Mouse (Mus musculus) C2C12 (cell line): ENCODE results near the gene Ubxn6. TPM values are rescaled to one million over a fixed set of nuclear protein-coding genes. Genes with fewer than 3 reads are reported as not detected.
A peak's percentile ranks its signal among the peaks of the same experiment; 100 is the strongest.
"Not testable (repeated sequence)": the region's sequence is repeated elsewhere in the genome, so short reads cannot be mapped to it uniquely, and the experiment has no call there.

Experiments
- H3K27me3 ChIP-seq: one replicate; pipeline ENCODE4 v1.6.1; 2011; ENCODE audit not compliant: control insufficient read depth, insufficient read depth, insufficient read length
- H3K36me3 ChIP-seq: one replicate; pipeline ENCODE4 v1.6.1; 2011; ENCODE audit not compliant: control insufficient read depth, insufficient read depth
- H3K4me3 ChIP-seq: one replicate; pipeline ENCODE4 v1.5.1; 2011; ENCODE audit warnings: mild to moderate bottlenecking, control low read depth; ENCODE audit not compliant: poor library complexity, insufficient read depth, severe bottlenecking
- H3K79me2 ChIP-seq: one replicate; pipeline ENCODE4 v1.6.1; 2011; ENCODE audit not compliant: control insufficient read depth, insufficient read depth
- H3K79me3 ChIP-seq: one replicate; pipeline ENCODE4 v1.6.1; 2011; ENCODE audit warnings: low read depth, control low read depth
- H3ac ChIP-seq: one replicate; pipeline ENCODE3; 2011; ENCODE audit warnings: low read depth; ENCODE audit not compliant: control insufficient read depth, insufficient read length
- CEBPB ChIP-seq: IDR thresholded peaks from one replicate; pipeline ENCODE4 v1.6.1; 2011; ENCODE audit warnings: low read depth, mild to moderate bottlenecking, control low read depth, moderate library complexity
- CTCF ChIP-seq: IDR thresholded peaks from one replicate; pipeline ENCODE4 v1.5.1; 2011; ENCODE audit not compliant: control insufficient read depth, insufficient read depth, insufficient read length
- FOSL1 ChIP-seq: IDR thresholded peaks from one replicate; pipeline ENCODE4 v1.8.0; 2011; ENCODE audit warnings: mild to moderate bottlenecking, low read length; ENCODE audit not compliant: poor library complexity, insufficient read depth, severe bottlenecking
- MAX ChIP-seq: IDR thresholded peaks from one replicate; pipeline ENCODE4 v1.6.1; 2011; ENCODE audit warnings: mild to moderate bottlenecking, control low read depth
- MYOD1 ChIP-seq: IDR thresholded peaks from one replicate; pipeline ENCODE4 v1.6.1; 2011; ENCODE audit warnings: low read depth; ENCODE audit not compliant: control insufficient read depth, insufficient read length
- MYOG ChIP-seq: IDR thresholded peaks from one replicate; pipeline ENCODE4 v1.6.1; 2011; ENCODE audit not compliant: control insufficient read depth, insufficient read length; ENCODE audit errors: extremely low read depth
- USF1 ChIP-seq: IDR thresholded peaks from one replicate; pipeline ENCODE4 v1.6.1; 2011; ENCODE audit warnings: low read depth, mild to moderate bottlenecking, control low read depth, moderate library complexity
- polyA plus RNA-seq: library from polyadenylated mRNA; unstranded; fragments of >200 nt; fragmentation: generic; extraction: Trizol; gene quantifications from one replicate; pipeline ENCODE4 v1.2.1, GENCODE M21; 2012; ENCODE audit warnings: missing spikeins

Gene Ubxn6
- polyA plus RNA-seq, 1 experiment: 40.4 TPM

DNA sequence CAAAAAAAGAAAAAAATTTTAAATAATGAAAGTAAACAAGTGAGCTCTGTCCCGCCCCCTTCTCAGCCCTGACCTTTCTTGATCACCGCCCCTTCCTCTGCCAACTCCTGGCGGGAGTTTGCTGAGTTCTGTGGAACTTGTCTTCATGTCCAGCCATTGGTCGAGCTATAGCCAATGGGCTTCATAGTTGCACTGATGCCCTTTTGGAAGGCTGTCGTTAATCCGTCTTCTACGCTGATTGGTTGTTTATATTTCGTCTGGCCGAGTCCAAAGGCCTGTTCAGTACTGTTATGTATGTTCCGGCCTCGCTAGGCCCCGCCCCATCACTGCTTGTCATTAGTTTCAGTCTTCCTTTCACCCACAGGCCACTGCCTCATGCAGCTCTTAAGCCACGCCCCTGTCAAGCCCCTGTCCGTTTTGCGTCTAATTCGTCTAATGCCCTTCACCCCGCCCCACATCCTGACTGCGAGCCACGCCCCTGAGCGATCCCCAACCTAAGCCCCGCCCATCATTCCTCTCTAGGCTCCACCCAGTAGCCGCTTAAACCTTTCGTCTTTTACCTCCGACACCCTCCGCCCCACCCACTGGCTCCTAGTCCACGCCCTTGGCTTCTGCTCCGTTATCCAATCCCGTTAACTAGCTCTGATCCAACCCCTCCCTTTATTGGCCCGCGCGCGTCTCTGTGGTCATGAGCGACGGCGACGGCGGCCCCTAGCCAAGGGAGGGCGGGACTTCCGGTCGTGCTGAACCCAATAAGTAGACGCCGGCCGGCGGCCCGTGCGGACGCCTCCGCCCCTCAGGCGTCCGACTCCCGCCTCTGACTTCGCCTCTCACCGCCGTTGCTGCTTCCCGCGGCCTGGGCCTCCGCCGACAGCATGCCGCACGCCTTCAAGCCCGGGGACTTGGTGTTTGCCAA lies 4.3 kb upstream of the Ubxn6 start, which contains the start of gene Hdgfl2:
Hdgfl2 (plus strand) TSS at position 755 of the 916 bp plus-strand sequence.
- Histone ChIP-seq H3ac (peak within 1 kb of the TSS; percentile 93), H3K79me3 (peaks cover 27% of the 10 kb centered on the region), H3K27me3 (no peaks in the 10 kb centered on the region), H3K36me3 (peaks cover 21% of the 10 kb centered on the region), H3K4me3 (peak within 1 kb of the TSS; percentile 64), H3K79me2 (peaks cover 46% of the 10 kb centered on the region)
- peak; percentile 73 for TF ChIP-seq MAX
- no peak for TF ChIP-seq CEBPB

DNA sequence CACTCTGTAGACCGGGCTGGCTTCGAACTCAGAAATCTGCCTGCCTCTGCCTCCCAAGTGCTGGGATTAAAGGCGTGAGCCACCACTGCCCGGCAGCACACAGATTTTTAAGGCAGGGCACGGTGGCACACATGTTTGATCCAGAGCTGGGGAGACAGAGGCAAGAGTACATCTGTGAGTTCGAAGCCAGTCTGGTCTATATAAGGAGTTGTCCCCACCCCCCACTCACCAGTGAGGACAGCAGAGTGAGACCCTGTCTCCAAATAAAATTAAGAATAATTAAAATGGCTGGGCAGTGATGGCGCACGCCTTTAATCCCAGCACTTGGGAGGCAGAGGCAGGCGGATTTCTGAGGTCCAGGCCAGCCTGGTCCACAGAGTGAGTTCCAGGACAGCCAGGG lies 3.5 kb upstream of the Ubxn6 start:
- not testable (repeated sequence) for H3K27me3 ChIP-seq, H3ac ChIP-seq
- peak overlapping the region; percentile 11 for H3K4me3 ChIP-seq
- peaks cover 44% of the 10 kb centered on the region for H3K79me2 ChIP-seq
- H3K79me3 ChIP-seq: peaks cover 27% of the 10 kb centered on the region
- H3K36me3 ChIP-seq: peaks cover 16% of the 10 kb centered on the region

DNA sequence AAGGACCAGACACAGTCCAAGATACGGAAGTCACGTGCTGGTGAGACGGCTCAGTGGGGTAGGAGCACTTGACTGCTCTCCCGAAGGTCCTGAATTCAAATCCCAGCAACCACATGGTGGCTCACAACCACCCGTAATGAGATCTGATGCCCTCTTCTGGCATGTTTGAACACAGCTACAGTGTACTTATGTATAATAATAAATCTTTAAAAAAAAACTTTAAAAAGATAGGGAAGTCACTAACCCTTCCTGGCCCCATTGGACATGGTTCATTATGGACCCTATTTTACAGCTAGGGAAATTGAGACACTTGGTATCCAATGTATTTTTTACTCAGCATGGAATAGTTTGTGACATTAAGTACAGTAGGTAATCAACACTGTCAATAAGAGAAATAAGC lies 2.7 kb upstream of the Ubxn6 start:
- peaks cover 23% of the 10 kb centered on the region for H3K79me3 ChIP-seq

GRCm38 (mm10) chr17:56074097-56074826 lies 566 bp downstream of the Ubxn6 start:
- H3ac ChIP-seq: peak overlapping the region; percentile 51
- H3K79me2 ChIP-seq: peaks cover 6% of the 10 kb centered on the region
- TF ChIP-seq CEBPB (no peak), CTCF (no peak), MAX (no peak), FOSL1 (no peak), MYOG (no peak), USF1 (no peak), MYOD1 (no peak)
- peak overlapping the region; percentile 79 for H3K4me3 ChIP-seq
- H3K79me3 ChIP-seq: no peaks in the 10 kb centered on the region
- no peaks in the 10 kb centered on the region for H3K27me3 ChIP-seq
- peaks cover 7% of the 10 kb centered on the region for H3K36me3 ChIP-seq

More for the DNA sequence above, 2.7 kb upstream of the Ubxn6 start:
- TF ChIP-seq MAX: no peak
- no peak for TF ChIP-seq CEBPB
- no peak for TF ChIP-seq USF1
- TF ChIP-seq FOSL1: no peak
- no peak for TF ChIP-seq MYOG
- no peak for TF ChIP-seq CTCF
- TF ChIP-seq MYOD1: no peak
- Histone ChIP-seq H3K27me3 (no peaks in the 10 kb centered on the region), H3K79me2 (peaks cover 35% of the 10 kb centered on the region), H3ac (no peak overlapping the region), H3K36me3 (peaks cover 8% of the 10 kb centered on the region), H3K4me3 (no peak overlapping the region)

- no peak for TF ChIP-seq MYOG
- Histone ChIP-seq H3K4me3 (no peak overlapping the region), H3K36me3 (peaks cover 27% of the 10 kb centered on the region), H3K79me2 (peaks cover 6% of the 10 kb centered on the region), H3ac (no peak overlapping the region), H3K79me3 (no peaks in the 10 kb centered on the region), H3K27me3 (no peaks in the 10 kb centered on the region)
These were observed 2.6 kb downstream of the Ubxn6 start for GRCm38 (mm10) chr17:56072243-56072642.

DNA sequence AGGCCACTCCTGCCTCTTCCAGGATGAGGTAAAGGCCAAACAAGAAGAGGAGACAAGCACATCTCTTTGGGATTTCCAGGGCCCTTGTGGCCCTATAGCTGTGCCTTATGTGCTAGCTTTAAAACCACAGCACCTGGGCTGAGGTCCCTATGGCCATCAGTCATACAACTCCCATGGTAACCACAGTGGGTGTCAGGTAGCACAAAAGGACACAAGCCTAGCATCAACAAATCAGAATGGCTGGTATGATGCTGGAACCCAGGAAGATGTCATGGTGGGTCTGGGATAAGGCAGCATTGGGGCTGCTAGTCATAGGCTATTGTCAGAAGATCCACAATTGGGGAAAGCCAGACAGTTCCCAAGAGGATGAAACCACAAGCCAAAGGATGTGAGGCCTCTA lies 3.7 kb downstream of the Ubxn6 start:
- H3K79me2 ChIP-seq: peaks cover 6% of the 10 kb centered on the region
- no peak overlapping the region for H3K4me3 ChIP-seq
- TF ChIP-seq CEBPB (no peak), MAX (no peak), MYOD1 (no peak), FOSL1 (no peak), USF1 (no peak)
- no peak overlapping the region for H3ac ChIP-seq
- H3K79me3 ChIP-seq: no peaks in the 10 kb centered on the region
- no peaks in the 10 kb centered on the region for H3K27me3 ChIP-seq
- H3K36me3 ChIP-seq: peaks cover 36% of the 10 kb centered on the region
